Mouse (Mus musculus) forelimb bud, embryonic 11.5 days (tissue): ENCODE results near the gene Ifnz.
"Not testable (repeated sequence)": the region's sequence is repeated elsewhere in the genome, so short reads cannot be mapped to it uniquely, and the experiment has no call there.

Experiments
- DNase-seq: peaks from one replicate; pipeline ENCODE4 v3.0.0-alpha.2; 2012; ENCODE audit warnings: low read depth, low spot score

Gene Ifnz

DNA sequence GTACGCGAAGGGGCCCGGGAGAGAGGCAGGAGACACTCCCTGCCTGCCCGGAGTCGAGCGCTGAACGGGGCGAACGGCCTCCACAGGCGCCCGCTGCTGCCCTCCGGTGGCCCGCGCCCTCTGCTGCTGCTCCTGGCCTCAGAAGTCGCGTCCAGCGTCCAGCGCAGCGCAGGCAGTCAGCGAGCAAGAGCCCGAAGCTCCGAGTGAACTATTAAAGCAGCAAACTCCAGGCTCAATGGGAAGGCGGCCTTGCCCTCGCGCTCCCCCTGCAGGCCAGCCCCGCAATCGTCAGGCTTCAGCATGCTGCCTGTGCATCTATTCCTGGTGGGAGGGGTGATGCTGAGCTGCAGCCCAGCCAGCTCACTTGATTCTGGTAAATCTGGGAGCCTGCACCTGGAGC, 3.5 kb downstream of the Ifnz start, which contains the start of gene Gm13276:
Gene Gm13276, plus strand, starts transcription at position 301 of the 400 bp plus-strand sequence.
- DNase-seq, result not testable (repeated sequence)

DNA sequence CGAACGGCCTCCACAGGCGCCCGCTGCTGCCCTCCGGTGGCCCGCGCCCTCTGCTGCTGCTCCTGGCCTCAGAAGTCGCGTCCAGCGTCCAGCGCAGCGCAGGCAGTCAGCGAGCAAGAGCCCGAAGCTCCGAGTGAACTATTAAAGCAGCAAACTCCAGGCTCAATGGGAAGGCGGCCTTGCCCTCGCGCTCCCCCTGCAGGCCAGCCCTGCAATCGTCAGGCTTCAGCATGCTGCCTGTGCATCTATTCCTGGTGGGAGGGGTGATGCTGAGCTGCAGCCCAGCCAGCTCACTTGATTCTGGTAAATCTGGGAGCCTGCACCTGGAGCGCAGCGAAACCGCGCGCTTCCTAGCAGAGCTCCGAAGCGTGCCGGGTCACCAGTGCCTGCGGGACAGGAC, 6.5 kb downstream of the Ifnz start, which contains the start of gene Gm13277:
Gene Gm13277, plus strand, starts transcription at position 231 of the 400 bp plus-strand sequence.
- DNase-seq, result not testable (repeated sequence)

- not testable (repeated sequence) for DNase-seq
These were observed 9.3 kb downstream of the Ifnz start, which contains the start of gene Gm13278 for GRCm38 (mm10) chr4:88791250-88791649. TSS of gene Gm13278 (plus strand) at chr4:88791550.

- not testable (repeated sequence) for DNase-seq
These were observed 12.2 kb downstream of the Ifnz start, which contains the start of gene Gm13275 for GRCm38 (mm10) chr4:88793936-88794675. TSS of gene Gm13275 (plus strand) at chr4:88794487.

DNA sequence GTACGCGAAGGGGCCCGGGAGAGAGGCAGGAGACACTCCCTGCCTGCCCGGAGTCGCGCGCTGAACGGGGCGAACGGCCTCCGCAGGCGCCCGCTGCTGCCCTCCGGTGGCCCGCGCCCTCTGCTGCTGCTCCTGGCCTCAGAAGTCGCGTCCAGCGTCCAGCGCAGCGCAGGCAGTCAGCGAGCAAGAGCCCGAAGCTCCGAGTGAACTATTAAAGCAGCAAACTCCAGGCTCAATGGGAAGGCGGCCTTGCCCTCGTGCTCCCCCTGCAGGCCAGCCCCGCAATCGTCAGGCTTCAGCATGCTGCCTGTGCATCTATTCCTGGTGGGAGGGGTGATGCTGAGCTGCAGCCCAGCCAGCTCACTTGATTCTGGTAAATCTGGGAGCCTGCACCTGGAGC, 15.2 kb downstream of the Ifnz start, which contains the start of gene Gm13279:
Gene Gm13279, plus strand, starts transcription at position 301 of the 400 bp plus-strand sequence.
- DNase-seq, result not testable (repeated sequence)

DNA sequence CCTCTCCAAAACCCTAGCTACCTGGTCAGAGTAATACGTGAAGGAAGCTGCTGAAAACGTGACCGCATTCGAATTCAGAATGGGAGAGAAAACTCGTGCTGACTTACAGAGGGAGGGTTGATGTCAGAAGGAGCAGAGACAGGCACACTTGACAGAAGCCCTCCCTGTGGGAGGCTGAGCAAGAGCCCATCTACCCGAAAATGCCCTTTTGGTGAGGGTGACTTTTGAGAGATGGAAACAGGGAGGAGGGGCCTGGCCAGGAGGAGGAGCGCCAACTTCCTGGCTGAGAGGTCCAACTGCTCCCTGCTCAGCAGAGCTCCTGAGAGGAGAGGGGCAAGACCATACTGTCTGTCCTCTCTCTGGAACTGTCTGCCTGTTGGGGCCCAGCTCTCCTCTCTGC, 17.4 kb downstream of the Ifnz start, which contains the start of gene Gm13285:
Gene Gm13285, plus strand, starts transcription at position 301 of the 400 bp plus-strand sequence.
- not testable (repeated sequence) for DNase-seq

DNA sequence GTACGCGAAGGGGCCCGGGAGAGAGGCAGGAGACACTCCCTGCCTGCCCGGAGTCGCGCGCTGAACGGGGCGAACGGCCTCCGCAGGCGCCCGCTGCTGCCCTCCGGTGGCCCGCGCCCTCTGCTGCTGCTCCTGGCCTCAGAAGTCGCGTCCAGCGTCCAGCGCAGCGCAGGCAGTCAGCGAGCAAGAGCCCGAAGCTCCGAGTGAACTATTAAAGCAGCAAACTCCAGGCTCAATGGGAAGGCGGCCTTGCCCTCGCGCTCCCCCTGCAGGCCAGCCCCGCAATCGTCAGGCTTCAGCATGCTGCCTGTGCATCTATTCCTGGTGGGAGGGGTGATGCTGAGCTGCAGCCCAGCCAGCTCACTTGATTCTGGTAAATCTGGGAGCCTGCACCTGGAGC, 21.0 kb downstream of the Ifnz start, which contains the start of gene Gm13287:
Gene Gm13287, plus strand, starts transcription at position 301 of the 400 bp plus-strand sequence.
- DNase-seq, result not testable (repeated sequence)

GRCm38 (mm10) chr4:88805231-88805630, 23.3 kb downstream of the Ifnz start, which contains the start of gene Gm13288:
TSS of gene Gm13288 (plus strand) at chr4:88805531.
- not testable (repeated sequence) for DNase-seq

DNA sequence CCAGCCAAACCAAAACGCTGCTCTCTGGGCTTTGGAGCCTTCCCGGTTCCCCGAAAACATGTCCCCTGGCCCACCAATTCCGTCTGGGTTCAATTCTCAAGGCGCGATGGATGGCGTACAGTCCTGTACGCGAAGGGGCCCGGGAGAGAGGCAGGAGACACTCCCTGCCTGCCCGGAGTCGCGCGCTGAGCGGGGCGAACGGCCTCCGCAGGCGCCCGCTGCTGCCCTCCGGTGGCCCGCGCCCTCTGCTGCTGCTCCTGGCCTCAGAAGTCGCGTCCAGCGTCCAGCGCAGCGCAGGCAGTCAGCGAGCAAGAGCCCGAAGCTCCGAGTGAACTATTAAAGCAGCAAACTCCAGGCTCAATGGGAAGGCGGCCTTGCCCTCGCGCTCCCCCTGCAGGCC, 23.8 kb downstream of the Ifnz start:
- DNase-seq, result not testable (repeated sequence)

GRCm38 (mm10) chr4:88815928-88816327, 34.0 kb downstream of the Ifnz start, which contains the start of gene Ifna7:
TSS of gene Ifna7 (plus strand) at chr4:88816228.
- no peak for DNase-seq

GRCm38 (mm10) chr4:88819659-88820058, 37.7 kb downstream of the Ifnz start, which contains the start of gene Ifna11:
TSS of gene Ifna11 (plus strand) at chr4:88819959.
- no peak for DNase-seq

- DNase-seq, result no peak
These were observed 41.1 kb downstream of the Ifnz start for GRCm38 (mm10) chr4:88822995-88823394.

GRCm38 (mm10) chr4:88827116-88827515, 45.2 kb downstream of the Ifnz start, which contains the start of gene Ifna6:
TSS of gene Ifna6 (plus strand) at chr4:88827416.
- DNase-seq, result not testable (repeated sequence)

- no peak for DNase-seq
These were observed 48.6 kb downstream of the Ifnz start for GRCm38 (mm10) chr4:88830523-88830922.
